Mouse (Mus musculus): ENCODE data around the gene Ugt1a5. TPM values are rescaled to one million over a fixed set of nuclear protein-coding genes. Genes with fewer than 3 reads are reported as not detected.
"Not testable (repeated sequence)": the region's sequence is repeated elsewhere in the genome, so short reads cannot be mapped to it uniquely, and the experiment has no call there.

Ugt1a5 gene
- polyA plus RNA-seq, 2 experiments from 2014 or later, result not detected

- ATAC-seq, result not testable (repeated sequence)
Observed at GRCm38 (mm10) chr1:88225301-88225700, 59.5 kb downstream of the Ugt1a5 start.

DNA sequence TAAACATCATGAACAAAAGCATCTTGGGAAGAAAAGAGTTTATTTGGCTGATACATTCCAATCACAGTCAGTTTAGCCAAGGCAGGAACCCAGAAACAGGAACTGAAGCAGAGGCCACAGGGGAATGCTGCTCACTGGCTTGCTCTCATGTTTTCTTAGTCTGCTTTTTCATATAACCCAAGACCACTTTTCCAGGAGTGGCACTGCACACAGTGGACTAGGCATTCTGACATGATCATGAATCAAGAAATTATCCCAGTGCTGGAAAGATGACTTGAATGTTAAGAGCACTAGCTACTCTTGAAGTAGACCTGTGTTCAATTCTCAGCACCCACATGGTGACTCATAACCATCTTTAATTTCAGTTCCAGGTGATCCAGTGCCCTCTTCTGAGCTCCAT is 59.9 kb downstream of the Ugt1a5 start:
- ATAC-seq, result no peak

- no peak for ATAC-seq
Observed at GRCm38 (mm10) chr1:88226670-88227379, 61.0 kb downstream of the Ugt1a5 start, which contains the start of gene Mroh2a. Mroh2a (plus strand) TSS chr1:88226986.

- ATAC-seq, result no peak
Observed at GRCm38 (mm10) chr1:88227482-88227881, 61.7 kb downstream of the Ugt1a5 start.

GRCm38 (mm10) chr1:88228121-88228520 is 62.3 kb downstream of the Ugt1a5 start:
- no peak for ATAC-seq

- no peak for ATAC-seq
Observed at GRCm38 (mm10) chr1:88229566-88229965, 63.8 kb downstream of the Ugt1a5 start.

- no peak for ATAC-seq
Observed at GRCm38 (mm10) chr1:88229986-88230385, 64.2 kb downstream of the Ugt1a5 start.

DNA sequence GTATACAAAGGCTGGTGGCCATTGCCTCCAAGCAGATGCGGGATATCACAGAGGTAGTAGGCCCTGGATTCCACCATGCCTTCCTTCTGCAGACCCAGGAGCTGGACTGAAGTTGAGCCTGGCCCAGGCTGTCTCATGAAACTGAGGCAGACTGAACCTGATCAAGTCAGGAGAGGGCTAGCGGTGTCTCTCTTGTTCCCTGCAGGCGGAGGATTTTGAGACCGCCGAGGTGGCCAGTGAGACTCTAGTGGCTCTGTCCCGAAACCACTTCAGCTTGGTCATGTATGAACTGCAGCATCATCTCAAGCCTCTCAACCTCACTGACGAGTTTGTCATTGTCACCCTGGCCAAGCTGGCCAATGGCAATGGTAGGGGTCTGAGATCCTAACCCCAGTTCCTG is 64.6 kb downstream of the Ugt1a5 start:
- ATAC-seq, result no peak

GRCm38 (mm10) chr1:88230981-88231802 is 65.4 kb downstream of the Ugt1a5 start:
- no peak for ATAC-seq

GRCm38 (mm10) chr1:88231803-88232499 is 66.1 kb downstream of the Ugt1a5 start:
- ATAC-seq, result no peak

- ATAC-seq, result no peak
Observed at GRCm38 (mm10) chr1:88232664-88233380, 67.0 kb downstream of the Ugt1a5 start.

DNA sequence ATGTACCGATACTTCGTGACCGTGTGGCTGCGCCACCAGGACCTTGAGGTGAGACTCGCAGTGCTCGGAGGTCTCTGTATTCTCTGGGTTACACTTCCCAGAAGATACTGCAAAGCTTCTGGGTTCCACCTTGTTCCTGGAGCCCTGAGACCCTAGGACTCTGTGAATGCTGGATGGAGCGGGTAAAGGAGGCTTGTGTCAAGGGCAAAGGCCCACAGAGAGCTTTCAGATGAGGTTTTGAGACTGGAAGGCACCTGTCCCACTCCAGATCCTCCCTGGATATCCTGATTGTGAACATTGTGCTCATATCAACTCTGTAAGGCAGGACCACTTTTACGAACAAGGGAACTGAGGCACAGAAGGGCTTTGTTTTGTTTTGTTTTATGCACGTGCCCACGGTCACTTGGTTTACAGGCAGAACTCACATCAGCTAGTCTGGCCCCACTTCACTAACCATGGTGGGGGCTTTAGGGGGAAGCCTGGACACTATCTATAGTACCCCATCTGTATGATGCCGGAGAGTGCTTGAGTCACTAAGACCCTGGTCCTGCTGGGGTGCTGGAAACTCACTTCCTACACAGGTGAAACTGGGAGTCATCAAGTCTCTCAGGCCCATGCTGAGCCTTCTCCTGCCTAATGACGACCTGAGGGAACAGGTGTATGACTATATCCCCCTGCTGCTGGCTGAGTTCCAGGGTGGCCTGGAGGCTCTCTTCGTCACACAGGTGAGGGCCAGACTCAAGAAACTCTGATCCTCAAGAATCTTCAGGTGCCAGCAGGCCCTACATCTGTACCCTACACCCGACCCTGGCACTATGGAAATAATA is 67.8 kb downstream of the Ugt1a5 start:
- no peak for ATAC-seq

GRCm38 (mm10) chr1:88234248-88234610 is 68.4 kb downstream of the Ugt1a5 start:
- no peak for ATAC-seq

DNA sequence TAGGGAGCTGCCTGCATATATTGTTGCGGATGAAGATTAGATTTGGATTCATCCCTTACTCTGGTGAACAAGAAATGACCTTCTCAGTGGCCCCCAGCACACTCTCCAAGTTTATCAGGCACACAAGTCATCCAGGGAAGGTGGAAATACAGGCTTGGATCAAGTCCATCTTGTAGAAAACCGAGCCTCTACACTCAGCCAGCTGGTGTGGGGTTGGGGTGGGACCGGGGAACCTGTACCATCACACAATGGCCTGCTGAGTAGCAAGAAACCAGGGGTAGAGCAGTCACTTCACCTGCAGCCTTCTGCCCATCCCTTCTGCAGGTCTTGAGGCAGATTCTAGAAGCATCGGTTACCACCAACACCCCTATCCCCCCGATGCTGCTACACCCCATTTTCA is 68.8 kb downstream of the Ugt1a5 start:
- no peak for ATAC-seq

DNA sequence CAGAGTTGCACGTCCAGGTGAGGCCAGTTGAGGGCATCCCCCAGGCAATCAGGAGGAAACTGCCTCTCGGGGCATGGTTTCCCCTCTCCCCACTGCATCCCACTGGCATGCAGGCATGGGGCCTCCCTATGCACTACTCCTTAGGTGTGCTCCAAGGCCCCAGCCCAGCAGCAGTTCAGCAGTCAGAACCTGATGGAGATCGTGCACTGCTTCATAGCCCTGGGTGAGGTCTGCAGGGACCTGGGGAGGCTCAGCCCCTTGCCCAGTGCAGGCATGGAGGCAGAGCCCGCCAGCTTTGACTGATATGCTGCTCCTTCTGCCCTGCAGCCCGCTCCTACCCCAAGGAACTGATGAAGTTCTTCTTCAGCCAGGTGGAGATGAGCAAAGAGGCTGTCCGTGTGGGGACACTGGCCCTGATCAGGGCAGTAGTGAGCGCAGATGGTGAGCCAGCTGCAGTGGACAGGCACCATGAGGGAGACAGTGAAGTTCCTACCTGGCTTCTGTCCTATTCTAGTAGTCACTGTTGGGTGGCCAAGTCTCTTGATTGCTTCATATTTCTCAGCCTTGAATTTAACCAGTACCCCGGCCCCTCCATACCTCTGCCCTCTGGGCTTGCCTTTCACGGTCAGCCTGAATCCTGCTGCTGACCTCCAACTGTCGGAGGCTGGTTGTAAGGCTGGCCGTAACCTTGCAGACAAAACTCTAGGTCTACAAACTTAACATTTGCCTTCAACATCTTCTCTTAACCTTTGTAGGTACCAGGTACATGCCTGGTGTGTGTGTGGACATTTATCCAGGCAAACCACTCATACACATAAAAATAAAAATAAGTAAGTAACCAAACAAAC is 69.5 kb downstream of the Ugt1a5 start:
- no peak for ATAC-seq

GRCm38 (mm10) chr1:88235894-88236415 is 70.1 kb downstream of the Ugt1a5 start:
- no peak for ATAC-seq

DNA sequence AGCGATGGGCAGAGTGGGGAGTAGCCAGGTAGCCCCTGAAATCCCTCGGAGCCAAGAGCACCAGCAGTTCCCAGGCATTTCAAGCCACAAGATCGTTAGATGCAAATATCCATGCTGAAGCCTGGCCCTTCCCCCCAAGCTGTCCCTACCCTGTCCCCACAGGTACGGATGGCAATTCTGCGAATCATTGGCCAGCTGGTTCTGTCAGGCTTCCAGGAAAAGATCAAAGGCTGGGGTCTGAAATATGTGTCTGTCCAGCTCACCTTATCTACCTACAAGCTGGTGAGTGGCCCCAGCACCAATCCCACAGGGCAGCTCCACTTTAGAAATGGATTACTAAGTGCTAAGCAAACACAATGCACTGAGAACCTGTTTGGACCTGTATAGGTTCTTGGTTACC is 71.5 kb downstream of the Ugt1a5 start:
- ATAC-seq, result no peak

- ATAC-seq, result no peak
Observed at GRCm38 (mm10) chr1:88238771-88239170, 73.0 kb downstream of the Ugt1a5 start.

DNA sequence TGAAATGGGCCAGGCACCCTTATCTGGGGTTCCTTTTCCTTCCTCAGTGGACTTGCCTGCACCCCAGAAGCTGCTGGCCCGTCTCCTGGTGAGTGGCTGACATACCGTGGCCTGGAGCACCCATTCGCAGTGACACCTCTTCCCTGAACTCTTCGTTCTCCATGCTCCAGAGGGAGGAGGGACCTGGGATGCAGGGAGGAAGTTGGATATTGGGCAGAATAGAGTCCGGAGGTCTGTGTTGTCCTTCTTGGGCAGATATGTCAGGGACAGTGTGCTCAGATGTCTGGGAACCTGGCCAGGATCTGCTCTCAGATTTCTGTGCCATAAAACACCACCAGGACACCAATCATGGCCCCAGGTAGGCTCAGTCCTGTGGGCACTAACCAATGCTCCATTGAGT is 74.3 kb downstream of the Ugt1a5 start:
- ATAC-seq, result no peak

- no peak for ATAC-seq
Observed at GRCm38 (mm10) chr1:88240579-88240978, 74.8 kb downstream of the Ugt1a5 start.

- ATAC-seq, result no peak
Observed at GRCm38 (mm10) chr1:88243861-88244260, 78.0 kb downstream of the Ugt1a5 start.
